Comparison of ENCODE assay signal across 15 mouse cellular contexts in genomic region chr1:193092771-193093170, GRCm38 (mm10).
"Had no signal": no experiment of that assay in that cellular context is flagged by ENCODE, and none has a peak within 500 bp of the region (broad histone marks: within the 10 kb centered on the region; RNA-seq: fewer than 3 reads in every experiment).

No protein-coding gene starts in this region.

- H3K4me2 ChIP-seq: neural tube, embryonic 15.5 days; stomach, embryonic 15.5 days had no signal

- H3K36me3 ChIP-seq: neural tube, embryonic 15.5 days; stomach, embryonic 15.5 days had no signal

- H3K27ac ChIP-seq: neural tube, embryonic 15.5 days; stomach, embryonic 15.5 days; stomach, postnatal 0 days had no signal

- H3K4me3 ChIP-seq: neural tube, embryonic 15.5 days; stomach, embryonic 15.5 days had no signal

- H3K27me3 ChIP-seq: neural tube, embryonic 15.5 days; stomach, embryonic 15.5 days had no signal

- H3K9me3 ChIP-seq: neural tube, embryonic 15.5 days; stomach, embryonic 15.5 days had no signal

- DNase-seq: retina, postnatal 1 day; right cerebral cortex, adult 18-20 months; right cerebral cortex, postnatal 14 days; right cerebral cortex, postnatal 25 days; right cerebral cortex, postnatal 4 days; spleen, adult 18-20 months; thymus, adult 18-20 months; thymus, adult 2 months; thymus, postnatal 14 days; thymus, postnatal 25 days; thymus, postnatal 36 days; thymus, postnatal 4 days had no signal

- H3K9ac ChIP-seq: neural tube, embryonic 15.5 days; stomach, embryonic 15.5 days had no signal

- H3K4me1 ChIP-seq: stomach, embryonic 15.5 days had no signal
